ENCODE assay signal across 22 mouse cellular contexts in the genomic region with DNA sequence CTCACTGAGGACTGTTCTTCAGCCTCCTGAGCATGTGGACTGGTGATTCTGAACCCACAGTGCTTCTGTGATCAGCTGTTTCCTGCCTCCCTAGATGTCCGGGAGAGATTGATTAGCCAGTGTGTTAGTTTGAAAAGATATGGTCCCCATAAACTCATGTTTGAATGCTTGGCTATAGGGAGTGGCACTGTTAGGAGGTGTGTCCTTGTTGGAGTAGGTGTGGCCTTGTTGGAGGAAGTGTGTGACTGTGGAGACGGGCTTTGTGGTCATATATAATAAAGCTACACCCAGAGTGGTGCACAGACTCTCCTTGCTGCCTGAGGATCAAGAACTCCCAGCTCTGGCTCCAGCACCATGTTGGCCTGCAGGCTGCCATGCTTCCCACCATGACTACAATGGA.
"Had no signal": no experiment of that assay in that cellular context is flagged by ENCODE, and none has a peak within 500 bp of the region (broad histone marks: within the 10 kb centered on the region; RNA-seq: fewer than 3 reads in every experiment).

No protein-coding gene starts in this region.

- ATAC-seq: inflammation-experienced regulatory T-cells, adult 6 months; lung, postnatal 0 days; midbrain, embryonic 16.5 days had no signal

- H3K27me3 ChIP-seq: midbrain, embryonic 12.5 days; neural tube, embryonic 13.5 days had no signal

- DNase-seq: kidney, adult 18-20 months; kidney, adult 9 months; kidney, postnatal 14 days; kidney, postnatal 4 days; layer of hippocampus, adult 9-11 months; lung, embryonic 14.5 days; right cerebral cortex, adult 18-20 months; right cerebral cortex, postnatal 14 days; right cerebral cortex, postnatal 4 days; thymus, adult 2 months; thymus, postnatal 14 days; thymus, postnatal 4 days had no signal

- H3K27ac ChIP-seq: limb, embryonic 10.5 days; limb, embryonic 13.5 days; macrophage; midbrain, embryonic 12.5 days; neural tube, embryonic 13.5 days; stomach, postnatal 0 days had no signal

- H3K9ac ChIP-seq: limb, embryonic 13.5 days; lung, embryonic 14.5 days; midbrain, embryonic 12.5 days; neural tube, embryonic 13.5 days had no signal

- H3K4me2 ChIP-seq: limb, embryonic 13.5 days; lung, embryonic 14.5 days; midbrain, embryonic 12.5 days; neural tube, embryonic 13.5 days had no signal

- H3K4me3 ChIP-seq: limb, embryonic 10.5 days; limb, embryonic 13.5 days; midbrain, embryonic 12.5 days; myocyte; neural tube, embryonic 13.5 days had no signal

- H3K9me3 ChIP-seq: limb, embryonic 13.5 days; midbrain, embryonic 12.5 days; neural tube, embryonic 13.5 days had no signal

- H3K4me1 ChIP-seq: limb, embryonic 10.5 days; limb, embryonic 13.5 days; midbrain, embryonic 12.5 days; neural tube, embryonic 13.5 days had no signal

- H3K36me3 ChIP-seq: limb, embryonic 10.5 days; limb, embryonic 13.5 days; midbrain, embryonic 12.5 days; neural tube, embryonic 13.5 days had no signal
